Mouse (Mus musculus) right cerebral cortex, postnatal 25 days (tissue): ENCODE measurements at regions not wholly inside any gene's neighbourhood (a gene's known extent, or its start where the extent isn't known, plus 50 kb on each side); places are given as distances from the start of the nearest gene placed in this dataset.

ENCODE experiments used
- DNase-seq: peaks from one replicate; pipeline ENCODE4 v3.0.0; 2022

GRCm38 (mm10) chr7:37393071-37393470 lies 380.4 kb downstream of the Zfp536 start:
- no peak for DNase-seq

- no peak for DNase-seq
Observed at GRCm38 (mm10) chr7:37394965-37395426, 378.4 kb downstream of the Zfp536 start.

- DNase-seq = no peak
Observed at GRCm38 (mm10) chr7:37395881-37396513, 377.4 kb downstream of the Zfp536 start.

GRCm38 (mm10) chr7:37403483-37403882 lies 370.0 kb downstream of the Zfp536 start:
- DNase-seq = no peak

- no peak for DNase-seq
Observed at GRCm38 (mm10) chr7:37413350-37413749, 360.1 kb downstream of the Zfp536 start.

GRCm38 (mm10) chr7:37421704-37422103 lies 351.7 kb downstream of the Zfp536 start:
- DNase-seq = no peak
